Mouse (Mus musculus): ENCODE data around the gene Ets1. TPM values are rescaled to one million over a fixed set of nuclear protein-coding genes. Genes with fewer than 3 reads are reported as not detected.

Gene Ets1
- total and polyA plus RNA-seq, 2 experiments from 2014 or later: 34.3 to 72.7 TPM

GRCm38 (mm10) chr9:32728306-32728705 lies 92.3 kb downstream of the Ets1 start:
- H3K9me3 ChIP-seq (replicated peaks; ENCODE audit: control insufficient read depth, low read length): no peaks in the 10 kb centered on the region
- no peak overlapping the region for H3K27ac ChIP-seq (ENCODE audit: low read depth)
- H3K4me2 ChIP-seq (ENCODE audit: low read depth, low read length): no peak overlapping the region
- TF ChIP-seq CTCF (IDR thresholded peaks at IDR 0.05; ENCODE audit: low read depth): no peak
- no peak for TF ChIP-seq EP300 (IDR thresholded peaks at IDR 0.05; ENCODE audit: low read depth)
- H3K36me3 ChIP-seq (replicated peaks; ENCODE audit: control insufficient read depth, insufficient read depth, low read length): peaks cover 50% of the 10 kb centered on the region
- no peak overlapping the region for H3K4me3 ChIP-seq (ENCODE audit: low read depth, low read length)
- 82% methylated on average over 7 of the region's 7 CpGs for WGBS
- ATAC-seq (ENCODE audit: insufficient read depth, low read depth) (no peak), DNase-seq (ENCODE audit: low spot score) (no peak)
- H3K9ac ChIP-seq (replicated peaks; ENCODE audit: low read depth, low read length): no peak overlapping the region
- no peaks in the 10 kb centered on the region for H3K27me3 ChIP-seq (ENCODE audit: control insufficient read depth, insufficient read depth, low read length)
- H3K4me1 ChIP-seq (ENCODE audit: control insufficient read depth, insufficient read depth): no peaks in the 10 kb centered on the region

GRCm38 (mm10) chr9:32728806-32729205 lies 92.8 kb downstream of the Ets1 start:
- Histone ChIP-seq H3K4me3 (ENCODE audit: low read depth, low read length) (no peak overlapping the region), H3K27me3 (ENCODE audit: control insufficient read depth, insufficient read depth, low read length) (no peaks in the 10 kb centered on the region), H3K27ac (ENCODE audit: low read depth) (no peak overlapping the region), H3K36me3 (replicated peaks; ENCODE audit: control insufficient read depth, insufficient read depth, low read length) (peaks cover 55% of the 10 kb centered on the region), H3K4me1 (ENCODE audit: control insufficient read depth, insufficient read depth) (no peaks in the 10 kb centered on the region), H3K4me2 (ENCODE audit: low read depth, low read length) (no peak overlapping the region), H3K9ac (replicated peaks; ENCODE audit: low read depth, low read length) (no peak overlapping the region), H3K9me3 (replicated peaks; ENCODE audit: control insufficient read depth, low read length) (no peaks in the 10 kb centered on the region)
- DNase-seq (ENCODE audit: low spot score): no peak
- no peak for ATAC-seq (ENCODE audit: insufficient read depth, low read depth)
- 69% methylated on average over 4 of the region's 4 CpGs for WGBS
- TF ChIP-seq EP300 (IDR thresholded peaks at IDR 0.05; ENCODE audit: low read depth): no peak
- TF ChIP-seq CTCF (IDR thresholded peaks at IDR 0.05; ENCODE audit: low read depth): no peak

GRCm38 (mm10) chr9:32729207-32729606 lies 93.2 kb downstream of the Ets1 start:
- no peaks in the 10 kb centered on the region for H3K9me3 ChIP-seq (replicated peaks; ENCODE audit: control insufficient read depth, low read length)
- H3K27me3 ChIP-seq (ENCODE audit: control insufficient read depth, insufficient read depth, low read length): no peaks in the 10 kb centered on the region
- H3K9ac ChIP-seq (replicated peaks; ENCODE audit: low read depth, low read length): no peak overlapping the region
- no peak overlapping the region for H3K4me2 ChIP-seq (ENCODE audit: low read depth, low read length)
- no peak overlapping the region for H3K4me3 ChIP-seq (ENCODE audit: low read depth, low read length)
- ATAC-seq (ENCODE audit: insufficient read depth, low read depth) (no peak), DNase-seq (ENCODE audit: low spot score) (no peak)
- no peak overlapping the region for H3K27ac ChIP-seq (ENCODE audit: low read depth)
- TF ChIP-seq EP300 (IDR thresholded peaks at IDR 0.05; ENCODE audit: low read depth): no peak
- no peak for TF ChIP-seq CTCF (IDR thresholded peaks at IDR 0.05; ENCODE audit: low read depth)
- WGBS: 68% methylated on average over 4 of the region's 4 CpGs
- no peaks in the 10 kb centered on the region for H3K4me1 ChIP-seq (ENCODE audit: control insufficient read depth, insufficient read depth)
- H3K36me3 ChIP-seq (replicated peaks; ENCODE audit: control insufficient read depth, insufficient read depth, low read length): peaks cover 57% of the 10 kb centered on the region

- Histone ChIP-seq H3K4me1 (ENCODE audit: control insufficient read depth, insufficient read depth) (no peaks in the 10 kb centered on the region), H3K27ac (ENCODE audit: low read depth) (no peak overlapping the region), H3K4me2 (ENCODE audit: low read depth, low read length) (no peak overlapping the region), H3K36me3 (replicated peaks; ENCODE audit: control insufficient read depth, insufficient read depth, low read length) (peaks cover 65% of the 10 kb centered on the region), H3K4me3 (ENCODE audit: low read depth, low read length) (no peak overlapping the region), H3K9me3 (replicated peaks; ENCODE audit: control insufficient read depth, low read length) (no peaks in the 10 kb centered on the region), H3K9ac (replicated peaks; ENCODE audit: low read depth, low read length) (no peak overlapping the region), H3K27me3 (ENCODE audit: control insufficient read depth, insufficient read depth, low read length) (no peaks in the 10 kb centered on the region)
- no peak for DNase-seq (ENCODE audit: low spot score)
- no peak for TF ChIP-seq CTCF (IDR thresholded peaks at IDR 0.05; ENCODE audit: low read depth)
- WGBS: 77% methylated on average over 9 of the region's 9 CpGs
- no peak for ATAC-seq (ENCODE audit: insufficient read depth, low read depth)
Measured at GRCm38 (mm10) chr9:32730001-32730655, 94.1 kb downstream of the Ets1 start.

- Histone ChIP-seq H3K4me1 (ENCODE audit: control insufficient read depth, insufficient read depth) (no peaks in the 10 kb centered on the region), H3K27me3 (ENCODE audit: control insufficient read depth, insufficient read depth, low read length) (no peaks in the 10 kb centered on the region), H3K27ac (ENCODE audit: low read depth) (no peak overlapping the region), H3K4me2 (ENCODE audit: low read depth, low read length) (no peak overlapping the region), H3K9ac (replicated peaks; ENCODE audit: low read depth, low read length) (no peak overlapping the region), H3K36me3 (replicated peaks; ENCODE audit: control insufficient read depth, insufficient read depth, low read length) (peaks cover 73% of the 10 kb centered on the region), H3K4me3 (ENCODE audit: low read depth, low read length) (no peak overlapping the region), H3K9me3 (replicated peaks; ENCODE audit: control insufficient read depth, low read length) (no peaks in the 10 kb centered on the region)
- ATAC-seq (ENCODE audit: insufficient read depth, low read depth): no peak
- no peak for DNase-seq (ENCODE audit: low spot score)
- TF ChIP-seq CTCF (IDR thresholded peaks at IDR 0.05; ENCODE audit: low read depth) (no peak), EP300 (IDR thresholded peaks at IDR 0.05; ENCODE audit: low read depth) (no peak)
- 77% methylated on average over 13 of the region's 13 CpGs for WGBS
Measured at GRCm38 (mm10) chr9:32730656-32731590, 94.9 kb downstream of the Ets1 start.
